Mouse (Mus musculus): ENCODE measurements around the gene Gm45785. TPM values are rescaled to one million over a fixed set of nuclear protein-coding genes. Genes with fewer than 3 reads are reported as not detected.

Gene Gm45785
- polyA plus RNA-seq, 1 experiment from 2014 or later, result not detected

DNA sequence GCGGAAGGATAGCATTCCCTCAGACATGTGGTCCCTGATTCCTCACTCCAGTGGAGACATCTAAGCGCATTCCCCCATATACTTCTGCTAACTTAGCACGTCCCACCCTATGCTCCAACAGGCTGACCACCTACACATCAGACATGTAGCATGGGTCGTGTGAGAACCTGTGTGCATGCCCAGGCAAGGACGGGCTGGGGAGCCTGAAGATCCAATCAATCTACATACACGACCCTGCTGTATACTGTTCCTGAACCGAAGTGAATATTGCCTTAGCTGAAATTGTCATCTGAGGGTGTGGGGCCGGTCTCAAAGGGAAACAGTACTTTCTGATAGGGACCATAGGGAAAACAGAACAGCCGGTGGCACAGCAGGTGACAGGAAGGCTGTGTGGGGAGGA lies 950 bp downstream of the Gm45785 start:
- Histone ChIP-seq H3K9ac (replicated peaks) (peak overlapping the region; percentile 90), H3K27me3 (ENCODE audit: insufficient read depth, low read length) (no peaks in the 10 kb centered on the region), H3K36me3 (replicated peaks; ENCODE audit: insufficient read depth, low read length) (peaks cover 39% of the 10 kb centered on the region), H3K4me1 (ENCODE audit: insufficient read depth) (peaks cover 34% of the 10 kb centered on the region), H3K27ac (ENCODE audit: low read depth) (peak overlapping the region; percentile 99), H3K4me2 (ENCODE audit: low read depth, low read length) (peak overlapping the region; percentile 85), H3K9me3 (ENCODE audit: low read length) (no peaks in the 10 kb centered on the region), H3K4me3 (ENCODE audit: low read depth, low read length) (peak overlapping the region; percentile 80)
- DNase-seq (no peak), ATAC-seq (no peak)
- 56% methylated on average over 9 of the region's 9 CpGs for WGBS (ENCODE audit: insufficient replicate concordance)
- TF ChIP-seq CTCF (IDR thresholded peaks at IDR 0.05; ENCODE audit: low read depth) (no peak), EP300 (IDR thresholded peaks at IDR 0.05; ENCODE audit: low read depth) (no peak)

DNA sequence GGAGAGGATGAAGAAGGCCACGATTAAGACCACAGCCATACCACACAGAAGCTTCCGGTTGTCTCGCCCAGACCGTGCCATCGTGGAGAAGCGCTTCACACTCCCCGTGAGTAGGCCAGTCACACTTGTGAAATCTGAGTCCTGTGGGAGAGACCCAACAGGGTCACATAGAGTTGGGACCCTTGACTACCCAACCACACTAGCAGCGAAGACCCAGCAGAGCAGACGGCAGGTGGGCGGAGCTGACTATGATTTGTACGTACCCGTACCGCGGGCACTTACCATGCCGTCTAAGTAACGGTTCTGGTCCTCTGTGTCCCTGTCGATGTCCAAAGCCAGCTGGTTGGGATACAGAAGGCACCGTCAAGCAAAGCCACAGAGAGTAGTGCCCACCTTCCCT lies 1.6 kb downstream of the Gm45785 start:
- no peak for DNase-seq
- Histone ChIP-seq H3K27ac (ENCODE audit: low read depth) (peak overlapping the region; percentile 99; the same call in 1 of the 2 replicates), H3K27me3 (ENCODE audit: insufficient read depth, low read length) (no peaks in the 10 kb centered on the region), H3K36me3 (replicated peaks; ENCODE audit: insufficient read depth, low read length) (peaks cover 34% of the 10 kb centered on the region), H3K9me3 (ENCODE audit: low read length) (no peaks in the 10 kb centered on the region), H3K4me3 (ENCODE audit: low read depth, low read length) (peak overlapping the region; percentile 80; the same call in 1 of the 2 replicates), H3K4me1 (ENCODE audit: insufficient read depth) (peaks cover 34% of the 10 kb centered on the region), H3K4me2 (ENCODE audit: low read depth, low read length) (peak overlapping the region; percentile 85; the same call in 1 of the 2 replicates), H3K9ac (replicated peaks) (peak overlapping the region; percentile 90; the same call in 1 of the 2 replicates)
- ATAC-seq, result no peak
- WGBS (ENCODE audit: insufficient replicate concordance), result 93% methylated on average over 18 of the region's 18 CpGs
- TF ChIP-seq EP300 (IDR thresholded peaks at IDR 0.05; ENCODE audit: low read depth) (no peak), CTCF (IDR thresholded peaks at IDR 0.05; ENCODE audit: low read depth) (no peak)

DNA sequence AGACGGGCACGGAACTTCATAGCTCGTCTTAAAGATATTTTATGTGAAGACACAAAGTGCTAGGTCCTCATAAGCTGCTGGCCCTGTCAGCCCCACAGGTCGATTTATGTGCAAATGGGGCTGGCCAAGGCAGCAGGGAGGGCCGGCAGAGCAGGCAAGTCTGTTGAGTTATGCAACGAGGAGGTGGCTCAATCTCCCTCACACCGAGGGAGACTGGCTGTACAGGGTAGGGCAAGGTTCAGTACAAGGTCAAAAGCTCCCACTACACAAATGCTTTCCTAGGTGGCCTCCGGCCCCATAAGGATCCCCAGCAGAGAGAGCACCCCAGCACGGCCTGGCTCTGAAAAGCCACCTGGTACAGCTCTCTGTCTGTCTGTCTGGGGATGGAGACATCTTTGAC lies 2.7 kb downstream of the Gm45785 start:
- Histone ChIP-seq H3K4me2 (ENCODE audit: low read depth, low read length) (peak overlapping the region; percentile 26; the same call in 1 of the 2 replicates), H3K9ac (replicated peaks) (0 out of 2 replicates have a peak overlapping the region, but pooled peaks have one; percentile 30), H3K27ac (ENCODE audit: low read depth) (peak overlapping the region; percentile 99), H3K4me1 (ENCODE audit: insufficient read depth) (peaks cover 30% of the 10 kb centered on the region), H3K36me3 (replicated peaks; ENCODE audit: insufficient read depth, low read length) (peaks cover 24% of the 10 kb centered on the region), H3K4me3 (ENCODE audit: low read depth, low read length) (no peak overlapping the region), H3K9me3 (ENCODE audit: low read length) (no peaks in the 10 kb centered on the region), H3K27me3 (ENCODE audit: insufficient read depth, low read length) (no peaks in the 10 kb centered on the region)
- peak; percentile 69 for DNase-seq
- ATAC-seq, result peak; percentile 40
- TF ChIP-seq EP300 (IDR thresholded peaks at IDR 0.05; ENCODE audit: low read depth), result no peak
- TF ChIP-seq CTCF (IDR thresholded peaks at IDR 0.05; ENCODE audit: low read depth), result no peak
- WGBS (ENCODE audit: insufficient replicate concordance), result 61% methylated on average over 9 of the region's 9 CpGs

DNA sequence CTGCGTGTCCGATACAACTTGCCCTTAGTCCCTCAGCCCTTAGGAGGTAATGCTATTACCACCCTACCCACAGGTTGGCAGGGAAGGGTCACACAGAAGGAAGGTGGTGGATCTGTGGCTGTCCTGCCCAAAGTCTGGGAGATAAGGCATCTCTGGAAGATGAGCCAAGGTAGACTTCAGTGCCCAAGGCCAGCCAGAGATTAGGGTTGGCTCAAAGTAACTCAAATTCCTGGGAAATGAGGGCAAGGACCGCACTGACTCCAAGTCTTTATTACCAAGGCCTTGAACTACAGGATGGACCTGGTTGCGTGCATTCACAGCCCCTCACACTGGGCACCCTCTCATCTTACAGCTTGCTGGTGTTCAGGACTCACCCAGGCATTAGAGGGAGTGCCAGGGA lies 4.2 kb downstream of the Gm45785 start:
- 92% methylated on average over 4 of the region's 4 CpGs for WGBS (ENCODE audit: insufficient replicate concordance)
- H3K4me2 ChIP-seq (ENCODE audit: low read depth, low read length), result no peak overlapping the region
- no peaks in the 10 kb centered on the region for H3K9me3 ChIP-seq (ENCODE audit: low read length)
- H3K36me3 ChIP-seq (replicated peaks; ENCODE audit: insufficient read depth, low read length), result peaks cover 24% of the 10 kb centered on the region
- no peak for TF ChIP-seq EP300 (IDR thresholded peaks at IDR 0.05; ENCODE audit: low read depth)
- TF ChIP-seq CTCF (IDR thresholded peaks at IDR 0.05; ENCODE audit: low read depth), result no peak
- no peak overlapping the region; the same call in 1 of the 2 replicates for H3K27ac ChIP-seq (ENCODE audit: low read depth)
- no peak overlapping the region for H3K4me3 ChIP-seq (ENCODE audit: low read depth, low read length)
- H3K4me1 ChIP-seq (ENCODE audit: insufficient read depth), result peaks cover 26% of the 10 kb centered on the region
- H3K27me3 ChIP-seq (ENCODE audit: insufficient read depth, low read length), result no peaks in the 10 kb centered on the region
- DNase-seq (no peak), ATAC-seq (no peak)
- H3K9ac ChIP-seq (replicated peaks), result no peak overlapping the region

DNA sequence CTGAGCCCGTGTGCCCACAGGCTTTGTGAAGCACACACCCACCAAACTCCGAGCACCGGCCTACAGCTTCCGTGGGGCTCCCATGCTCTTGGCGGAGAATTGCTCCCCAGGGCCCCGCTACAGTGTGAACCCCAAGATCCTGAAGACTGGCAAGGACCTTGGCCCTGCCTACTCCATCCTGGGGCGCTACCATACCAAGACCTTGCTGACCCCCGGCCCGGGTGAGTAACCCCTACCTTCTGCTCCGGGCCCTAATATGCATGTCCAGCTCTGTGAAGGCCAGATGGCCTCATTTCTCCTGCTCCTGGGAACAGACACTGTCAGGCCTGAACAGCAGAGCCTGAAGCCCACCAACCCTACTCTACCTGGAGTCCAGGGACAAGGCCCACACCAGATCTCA lies 7.5 kb downstream of the Gm45785 start:
- Histone ChIP-seq H3K27ac (ENCODE audit: low read depth) (no peak overlapping the region), H3K4me2 (ENCODE audit: low read depth, low read length) (no peak overlapping the region), H3K27me3 (ENCODE audit: insufficient read depth, low read length) (no peaks in the 10 kb centered on the region), H3K4me1 (ENCODE audit: insufficient read depth) (peaks cover 11% of the 10 kb centered on the region), H3K9me3 (ENCODE audit: low read length) (no peaks in the 10 kb centered on the region), H3K36me3 (replicated peaks; ENCODE audit: insufficient read depth, low read length) (peaks cover 10% of the 10 kb centered on the region), H3K4me3 (ENCODE audit: low read depth, low read length) (no peak overlapping the region), H3K9ac (replicated peaks) (no peak overlapping the region)
- ATAC-seq (no peak), DNase-seq (no peak)
- no peak for TF ChIP-seq CTCF (IDR thresholded peaks at IDR 0.05; ENCODE audit: low read depth)
- no peak for TF ChIP-seq EP300 (IDR thresholded peaks at IDR 0.05; ENCODE audit: low read depth)
- 78% methylated on average over 10 of the region's 10 CpGs for WGBS (ENCODE audit: insufficient replicate concordance)

DNA sequence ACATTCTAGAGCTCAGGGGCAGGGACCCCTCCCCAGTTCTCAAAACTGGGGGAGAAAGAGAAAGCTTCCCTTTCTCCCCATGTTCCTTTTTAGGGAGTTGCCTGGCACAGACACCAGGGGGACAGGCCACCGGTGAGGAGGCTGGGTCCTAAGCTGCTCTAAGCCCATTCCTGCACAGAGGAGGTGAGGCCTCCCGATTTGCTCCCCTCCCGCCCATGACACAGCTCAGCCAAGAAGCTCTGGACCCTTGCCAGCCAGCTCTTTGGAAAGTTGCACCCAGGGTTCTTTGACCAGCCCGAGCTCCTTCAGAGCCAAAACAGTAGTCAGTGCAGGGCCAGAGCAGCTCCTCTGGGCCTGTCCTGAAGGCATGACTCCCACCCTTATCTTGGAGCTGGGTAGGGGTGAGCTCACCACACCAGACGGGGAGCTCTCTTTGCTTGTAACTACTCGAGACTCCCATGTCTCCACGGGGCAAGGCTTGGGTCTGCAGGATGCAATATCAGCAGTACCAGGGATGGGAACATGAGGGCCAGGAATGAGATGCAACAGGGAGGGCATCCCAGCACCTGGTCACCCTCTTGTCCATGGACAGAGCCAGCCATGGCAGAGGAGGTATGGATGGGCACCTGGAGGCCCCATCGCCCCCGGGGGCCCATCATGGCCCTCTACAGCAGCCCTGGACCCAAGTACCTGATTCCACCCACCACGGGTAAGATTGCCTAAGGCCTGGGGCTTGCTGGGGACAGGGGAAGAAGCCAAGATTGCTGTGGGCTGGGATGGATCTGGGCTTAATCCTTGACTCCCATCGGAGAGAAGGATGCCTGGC lies 8.2 kb downstream of the Gm45785 start, which contains the start of gene Odf3:
Gene Odf3 (plus strand): TSS at position 51 of the 826 bp plus-strand sequence.
- Histone ChIP-seq H3K4me3 (ENCODE audit: low read depth, low read length) (no peak within 1 kb of the TSS), H3K4me1 (ENCODE audit: insufficient read depth) (peaks cover 7% of the 10 kb centered on the region), H3K36me3 (replicated peaks; ENCODE audit: insufficient read depth, low read length) (peaks cover 8% of the 10 kb centered on the region), H3K4me2 (ENCODE audit: low read depth, low read length) (no peak within 1 kb of the TSS), H3K9me3 (ENCODE audit: low read length) (no peaks in the 10 kb centered on the region), H3K27ac (ENCODE audit: low read depth) (no peak within 1 kb of the TSS), H3K27me3 (ENCODE audit: insufficient read depth, low read length) (no peaks in the 10 kb centered on the region), H3K9ac (replicated peaks) (no peak within 1 kb of the TSS)
- TF ChIP-seq CTCF (IDR thresholded peaks at IDR 0.05; ENCODE audit: low read depth) (0 out of 2 replicates have a peak, but pooled peaks have one; percentile 6), EP300 (IDR thresholded peaks at IDR 0.05; ENCODE audit: low read depth) (no peak)
- ATAC-seq (no peak), DNase-seq (peak; percentile 45)
- WGBS (ENCODE audit: insufficient replicate concordance), result 55% methylated on average over 11 of the region's 11 CpGs
